Mouse (Mus musculus) stomach, embryonic 16.5 days (tissue): ENCODE measurements around the gene Fignl2. TPM values are rescaled to one million over a fixed set of nuclear protein-coding genes. Genes with fewer than 3 reads are reported as not detected.

Experiments used
- polyA plus RNA-seq: library from polyadenylated mRNA; unstranded; fragments of >200 nt; fragmentation: Nextera tagmentation; extraction: Ambion mirVana; gene quantifications from 2 replicates; pipeline ENCODE4 v1.2.1, GENCODE M21; 2015

The Fignl2 gene
- polyA plus RNA-seq, 1 experiment from 2014 or later, result 0.10 TPM

Other genes starting within 250 kb of the Fignl2 start
- gene Scn8a, start 208.7 kb downstream of the Fignl2 start, polyA plus RNA-seq, result 0.77 and 0.97 TPM in 2 replicates
- not detected in 2 replicates for gene Gm47841, start 31.2 kb downstream of the Fignl2 start, polyA plus RNA-seq
- gene Ankrd33, start 37.2 kb upstream of the Fignl2 start, polyA plus RNA-seq, result not detected in 2 replicates
- gene Acvrl1, start 50.0 kb upstream of the Fignl2 start, polyA plus RNA-seq, result 34.9 and 39.3 TPM in 2 replicates
- gene Acvr1b, start 95.5 kb upstream of the Fignl2 start, polyA plus RNA-seq, result 11.6 and 12.1 TPM in 2 replicates
- 2.1 and 2.7 TPM in 2 replicates for gene Grasp, start 145.6 kb upstream of the Fignl2 start, polyA plus RNA-seq
- 12.9 and 13.3 TPM in 2 replicates for gene Nr4a1, start 175.7 kb upstream of the Fignl2 start, polyA plus RNA-seq
- 66.9 and 67.0 TPM in 2 replicates for gene Atg101, start 205.7 kb upstream of the Fignl2 start, polyA plus RNA-seq
- 9.4 and 9.5 TPM in 2 replicates for gene 6030408B16Rik, start 214.6 kb upstream of the Fignl2 start, polyA plus RNA-seq